Mouse (Mus musculus) c-Kit-positive CD71-negative TER-119-negative erythroid progenitor cells, embryonic 14.5 days (primary cell): Measurements from ENCODE around the gene Dapk1.

Experiments
- DNase-seq: peaks from one replicate; pipeline ENCODE4 v3.0.0-alpha.2; 2013; ENCODE audit warnings: low read depth

Gene Dapk1

DNA sequence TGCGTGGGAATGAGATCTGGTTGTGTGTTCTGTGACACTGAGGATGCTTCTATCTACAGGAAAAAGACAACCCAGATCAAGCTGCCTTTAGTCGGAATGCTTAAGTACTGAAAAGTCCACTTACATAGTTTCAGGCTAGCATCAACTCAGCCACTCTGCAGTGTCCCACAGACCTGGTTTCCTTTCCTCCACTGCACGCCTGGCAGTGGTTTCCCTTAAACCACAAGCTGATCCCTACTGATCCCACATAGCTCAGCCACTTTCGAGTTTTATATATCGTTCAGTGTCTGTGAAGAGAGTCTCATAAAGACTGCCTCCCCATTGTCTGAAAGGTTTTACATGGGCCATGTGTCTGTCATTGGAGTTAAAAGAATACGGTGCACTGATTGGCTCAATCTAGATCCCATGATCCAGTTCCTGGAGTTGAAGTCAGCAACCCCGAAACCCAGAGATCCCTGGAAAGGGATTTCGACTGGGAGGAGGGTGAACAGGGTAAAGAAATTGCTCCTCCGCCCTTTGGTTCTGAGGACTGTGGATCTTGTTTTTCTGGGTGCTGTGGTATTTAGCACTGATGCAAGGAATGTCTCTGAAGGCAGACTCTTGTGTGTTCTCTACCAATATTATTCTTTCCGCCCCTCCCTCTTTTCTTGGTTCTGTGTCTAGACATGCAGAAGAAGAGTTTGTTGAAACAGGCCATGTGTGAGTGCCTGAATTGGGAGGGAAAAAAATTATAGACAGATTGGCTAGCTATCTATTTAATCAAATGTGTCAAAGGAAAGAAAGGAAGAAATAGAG is 93.6 kb downstream of the Dapk1 start:
- no peak for DNase-seq

- DNase-seq, result no peak
Observed at GRCm38 (mm10) chr13:60696323-60696722, 94.6 kb downstream of the Dapk1 start.

DNA sequence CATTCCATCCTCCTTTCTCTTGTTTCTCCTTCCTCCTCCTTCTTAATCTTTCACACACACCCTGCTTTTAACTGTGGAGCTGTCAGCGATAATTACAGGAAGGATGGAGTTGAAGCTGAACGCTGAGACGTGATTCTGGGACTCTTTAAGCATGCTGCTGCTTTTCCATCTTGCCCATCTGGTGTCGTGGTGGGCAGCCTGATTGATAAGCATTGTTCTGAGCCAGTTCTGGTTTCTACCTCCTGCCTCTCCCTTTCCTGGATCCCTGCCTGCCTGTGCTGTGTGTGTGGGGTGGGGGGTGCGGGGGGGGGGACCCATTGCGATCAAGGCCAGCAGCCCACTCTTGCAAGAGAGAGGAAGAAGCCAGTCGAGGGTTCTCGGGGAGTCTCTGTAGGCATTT is 95.0 kb downstream of the Dapk1 start:
- no peak for DNase-seq

GRCm38 (mm10) chr13:60698021-60698420 is 96.3 kb downstream of the Dapk1 start:
- DNase-seq, result no peak

DNA sequence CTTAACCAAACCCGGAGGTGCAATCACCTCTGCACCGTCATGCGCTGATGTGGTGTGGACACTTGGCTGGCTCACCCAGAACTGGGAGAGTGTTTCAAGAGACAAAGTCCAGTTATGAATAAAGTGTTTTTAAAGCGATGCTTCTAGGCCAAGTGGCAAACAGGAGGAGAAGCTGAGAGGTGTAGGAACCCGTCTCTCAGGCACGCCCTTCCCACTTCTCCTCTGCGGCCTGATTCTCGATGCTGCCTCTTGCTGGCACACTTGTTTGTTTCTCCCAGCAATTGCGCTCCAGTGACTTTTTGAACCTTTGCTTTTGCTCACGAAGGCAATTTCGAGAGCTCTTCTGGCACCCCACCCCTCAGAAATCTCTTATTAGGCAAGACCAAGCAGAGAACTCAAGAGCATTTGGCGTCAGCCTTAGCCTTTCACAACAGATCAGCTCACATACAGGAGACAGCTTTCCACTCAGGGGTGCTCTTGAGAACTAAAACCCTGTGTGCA is 100.0 kb downstream of the Dapk1 start:
- no peak for DNase-seq

- DNase-seq, result no peak
Observed at GRCm38 (mm10) chr13:60707541-60708468, 106.1 kb downstream of the Dapk1 start.

DNA sequence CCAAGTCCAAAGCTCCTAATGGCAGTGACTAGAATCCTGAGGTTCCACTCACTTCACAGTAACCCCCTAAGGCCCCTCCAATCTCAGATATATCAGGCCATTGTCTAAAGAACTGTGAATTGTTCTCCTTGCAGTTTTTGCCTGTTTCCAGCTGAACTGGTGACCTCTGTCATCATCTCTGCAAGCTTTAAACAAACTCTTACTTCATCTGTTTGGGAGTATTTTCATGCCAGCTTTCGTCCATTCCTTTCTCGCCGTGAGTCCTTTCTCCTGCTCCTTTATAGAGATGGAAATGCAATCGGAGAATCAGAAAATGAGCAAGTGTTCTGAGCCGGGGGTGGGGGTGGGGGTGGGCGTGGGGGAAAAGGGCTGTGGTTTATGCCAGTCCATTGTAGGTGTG is 107.4 kb downstream of the Dapk1 start:
- DNase-seq, result no peak

GRCm38 (mm10) chr13:60710963-60711362 is 109.2 kb downstream of the Dapk1 start:
- no peak for DNase-seq

DNA sequence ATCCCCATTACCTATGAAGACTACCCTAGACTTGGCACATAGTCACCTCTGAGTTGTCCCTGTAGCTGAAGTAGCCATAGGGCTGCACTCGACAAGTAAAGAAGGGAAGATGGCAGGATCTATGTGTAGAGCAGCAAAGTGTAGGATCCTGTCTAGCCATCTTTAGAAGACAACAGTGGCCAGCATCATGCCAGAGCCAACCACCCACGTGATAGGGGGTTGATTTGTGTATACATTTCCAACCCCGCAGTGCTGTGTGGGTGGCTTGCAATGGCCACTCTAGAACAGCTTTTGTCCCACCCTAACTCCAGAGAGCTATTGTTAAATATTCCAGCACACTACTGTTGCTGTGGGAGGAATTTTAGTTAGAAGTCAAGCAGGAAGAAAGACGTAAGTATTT is 111.8 kb downstream of the Dapk1 start:
- DNase-seq, result no peak

- DNase-seq, result no peak
Observed at GRCm38 (mm10) chr13:60716107-60716506, 114.4 kb downstream of the Dapk1 start.

GRCm38 (mm10) chr13:60717421-60717820 is 115.7 kb downstream of the Dapk1 start:
- DNase-seq, result no peak

DNA sequence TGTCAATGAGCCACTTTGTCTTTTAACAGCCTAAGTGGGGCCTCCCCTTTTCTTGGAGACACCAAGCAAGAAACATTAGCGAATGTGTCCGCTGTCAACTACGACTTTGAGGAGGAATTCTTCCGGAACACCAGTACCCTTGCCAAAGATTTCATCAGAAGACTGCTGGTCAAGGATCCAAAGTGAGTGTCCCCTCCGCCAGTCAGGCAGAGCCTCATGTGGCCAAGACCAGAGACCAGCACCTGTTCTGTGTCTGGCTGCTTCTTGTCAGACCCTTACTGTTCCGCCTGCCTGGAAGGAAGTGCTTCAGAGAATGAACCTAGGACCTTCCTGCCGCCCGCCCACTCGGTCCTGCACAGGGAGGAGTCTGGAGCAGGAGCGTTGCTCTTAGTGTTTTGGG is 117.8 kb downstream of the Dapk1 start:
- DNase-seq, result no peak

DNA sequence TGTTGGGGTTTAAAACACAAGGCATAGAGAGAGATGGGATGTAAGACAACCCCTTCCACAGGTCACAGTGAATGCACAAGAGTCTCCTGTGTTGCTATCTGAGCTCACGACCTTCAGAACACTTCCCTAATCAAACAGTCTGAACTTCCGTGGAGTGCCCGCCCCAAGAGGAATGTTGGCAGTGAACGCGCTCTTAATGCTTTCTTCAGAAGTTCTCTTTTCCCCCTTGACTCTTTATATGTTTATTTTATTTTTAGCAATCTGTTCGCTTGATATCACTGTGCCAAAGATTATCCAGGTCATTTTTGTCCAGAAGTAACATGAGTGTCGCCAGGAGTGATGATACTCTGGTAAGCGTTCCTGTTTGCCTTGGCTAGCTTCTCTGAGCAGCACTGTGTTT is 121.0 kb downstream of the Dapk1 start:
- no peak for DNase-seq

GRCm38 (mm10) chr13:60728276-60729054 is 126.7 kb downstream of the Dapk1 start:
- no peak for DNase-seq

DNA sequence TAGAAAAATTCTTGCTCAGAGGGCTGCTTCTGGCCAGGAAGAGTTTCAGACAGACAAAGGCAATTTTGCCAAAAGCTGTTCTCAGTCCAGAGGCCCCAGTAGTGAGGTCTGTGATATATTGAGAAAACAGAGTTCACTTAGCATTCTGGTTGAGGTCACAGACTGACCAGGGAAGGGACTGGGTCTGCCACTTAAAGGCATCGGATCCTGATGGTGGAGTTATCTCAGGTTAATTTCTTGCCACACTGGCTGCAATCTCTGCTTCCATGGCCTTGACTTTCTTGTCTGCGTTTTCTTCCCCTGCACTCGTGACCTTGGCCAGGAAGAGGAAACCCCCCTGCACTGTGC is 127.3 kb downstream of the Dapk1 start:
- DNase-seq, result no peak

- no peak for DNase-seq
Observed at GRCm38 (mm10) chr13:60730587-60730986, 128.8 kb downstream of the Dapk1 start.

DNA sequence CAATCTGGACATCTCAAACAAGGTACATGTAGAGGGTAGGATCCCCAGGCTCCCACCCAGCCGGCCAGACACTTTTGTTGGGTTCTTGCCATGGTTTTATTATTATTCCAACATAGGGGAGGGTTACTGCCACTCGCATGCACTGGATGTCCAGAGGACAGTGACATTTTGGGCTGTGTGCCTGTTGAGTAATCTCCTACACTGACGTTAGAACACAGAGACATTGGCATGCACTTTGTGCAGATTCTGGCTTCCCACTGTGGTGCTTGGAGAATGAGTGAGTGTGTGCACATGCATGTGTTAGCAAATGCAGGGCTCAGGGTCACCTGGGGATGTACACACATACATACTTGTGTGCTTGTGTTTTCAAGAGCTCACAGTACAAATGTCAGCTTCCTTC is 129.3 kb downstream of the Dapk1 start:
- no peak for DNase-seq

GRCm38 (mm10) chr13:60735306-60735705 is 133.6 kb downstream of the Dapk1 start:
- DNase-seq, result no peak

DNA sequence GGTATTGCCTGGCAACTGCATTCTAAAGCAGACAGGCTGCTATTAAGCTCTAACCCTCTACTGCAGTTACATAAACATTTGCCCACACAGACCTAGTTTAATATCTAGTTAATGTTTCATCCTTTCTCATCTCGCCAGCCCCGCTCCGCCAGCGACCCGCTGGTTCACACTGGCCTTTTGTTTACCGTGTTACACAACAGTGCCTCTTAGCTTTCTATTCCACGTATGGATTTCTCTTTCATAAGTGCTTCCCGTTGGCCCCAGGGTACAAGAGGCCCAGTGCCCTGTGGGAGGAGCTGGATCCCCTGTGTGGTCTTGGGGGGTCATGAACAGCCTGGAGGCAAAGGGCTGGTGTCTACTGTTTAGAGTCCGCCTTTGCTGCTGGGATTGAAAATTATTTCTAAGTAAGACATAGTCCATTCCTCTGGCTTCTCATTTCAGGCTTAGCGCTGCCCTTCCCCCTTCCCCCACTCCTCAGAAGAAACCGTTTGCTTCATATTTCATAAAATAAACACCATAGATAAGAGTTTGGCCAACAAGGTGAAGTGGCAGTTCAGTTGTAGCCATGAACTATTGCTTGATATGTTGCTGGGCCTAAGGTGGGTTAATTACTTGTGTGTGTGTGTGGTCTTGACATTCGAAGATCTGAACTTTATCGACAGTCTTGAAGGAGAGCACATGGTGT is 134.8 kb downstream of the Dapk1 start:
- no peak for DNase-seq

GRCm38 (mm10) chr13:60737632-60738324 is 136.0 kb downstream of the Dapk1 start:
- DNase-seq, result peak; percentile 90

DNA sequence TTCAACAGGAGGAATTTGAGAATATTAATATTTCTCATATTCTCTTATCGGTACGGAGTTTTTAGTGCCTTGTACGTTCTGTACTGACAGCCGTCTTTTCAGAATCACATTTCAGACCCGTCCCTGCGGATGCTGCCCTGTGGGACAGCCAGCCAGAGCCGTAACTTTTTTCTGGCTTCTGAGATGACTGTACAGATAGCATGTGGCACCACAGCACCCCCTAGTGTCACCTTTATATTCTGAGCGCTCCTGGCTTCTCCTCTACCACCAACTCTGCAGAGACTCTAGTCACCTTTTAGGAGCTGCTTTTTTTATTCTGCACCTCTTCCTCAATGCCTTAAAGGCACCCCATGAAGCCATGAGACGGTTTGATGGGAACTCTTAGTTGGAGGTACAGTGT is 136.7 kb downstream of the Dapk1 start:
- DNase-seq, result peak; percentile 68
